In the genomic region with DNA sequence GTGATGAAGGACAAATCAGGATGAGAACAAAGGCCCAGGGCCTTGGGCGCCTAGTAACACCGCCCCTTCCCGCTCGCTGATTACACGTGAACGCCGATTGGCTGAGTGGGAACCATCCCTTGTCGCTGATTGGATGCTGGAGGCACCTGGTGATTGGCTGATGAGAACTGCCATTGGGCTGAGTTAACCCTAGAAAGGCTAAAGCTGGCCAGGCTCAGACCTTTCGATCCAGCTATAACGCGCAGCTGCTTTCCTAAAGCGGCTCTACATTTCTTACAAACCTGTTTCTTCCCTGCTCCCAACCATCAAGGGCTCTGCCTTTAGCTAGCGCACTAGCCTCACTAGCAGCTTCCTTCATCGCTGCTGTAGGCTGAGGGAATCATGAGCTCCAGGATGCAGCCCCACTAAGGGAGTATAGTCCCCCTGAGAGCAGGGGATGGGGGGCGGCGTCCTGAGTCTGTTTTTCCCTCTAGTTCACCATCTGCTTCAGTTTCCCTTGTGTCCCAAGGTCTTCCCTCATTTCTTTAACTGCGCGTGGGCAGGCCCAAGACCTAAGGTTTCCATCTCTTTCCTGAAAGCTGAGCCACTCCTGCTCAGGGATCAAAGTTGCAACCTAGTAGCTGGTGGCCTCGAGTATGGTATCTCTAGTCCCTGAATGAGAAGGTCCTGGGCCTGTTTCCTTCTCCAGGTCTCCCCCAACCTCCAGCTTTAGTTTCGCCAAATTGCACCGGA, we compare ENCODE assay signal across 8 mouse cellular contexts. TPM values are rescaled to one million over a fixed set of nuclear protein-coding genes. Genes with fewer than 3 reads are reported as not detected.
A peak's percentile ranks its signal among the peaks of the same experiment; 100 is the strongest.
DNase-seq lines count a peak whose midpoint lies in the region; ATAC-seq and TF ChIP-seq lines count a peak whose summit lies in the region.

No protein-coding gene starts in this region.

- peak; percentile 89 for ATAC-seq in embryonic facial prominence, embryonic 13.5 days (ENCODE audit: insufficient number of reproducible peaks, insufficient read depth, low FRiP score, low TSS enrichment, low read depth)
- peak; percentile 90 for ATAC-seq in limb, embryonic 12.5 days (ENCODE audit: insufficient number of reproducible peaks, insufficient read depth, low FRiP score, low TSS enrichment, low read depth)
- ATAC-seq in midbrain, embryonic 15.5 days (replicated peaks): peak; percentile 95

- WGBS in embryonic facial prominence, embryonic 13.5 days: under 1% methylated on average over 21 of the region's 21 CpGs
- WGBS in kidney, adult 2 months: under 1% methylated on average over 21 of the region's 21 CpGs
- whole genome bisulfite sequencing in limb, embryonic 12.5 days: under 1% methylated on average over 21 of the region's 21 CpGs
- under 1% methylated on average over 21 of the region's 21 CpGs for WGBS in midbrain, embryonic 15.5 days
- 1% methylated on average over 21 of the region's 21 CpGs for WGBS in spleen, adult 2 months

- peaks cover 28% of the 10 kb centered on the region for H3K36me3 ChIP-seq in embryonic facial prominence, embryonic 13.5 days
- H3K36me3 ChIP-seq in kidney, adult 2 months (ENCODE audit: control insufficient read depth, insufficient read depth, low read length): no peaks in the 10 kb centered on the region
- peaks cover 29% of the 10 kb centered on the region for H3K36me3 ChIP-seq in limb, embryonic 12.5 days
- peaks cover 17% of the 10 kb centered on the region for H3K36me3 ChIP-seq in midbrain, embryonic 15.5 days (replicated peaks)
- no peaks in the 10 kb centered on the region for H3K36me3 ChIP-seq in spleen, adult 2 months (ENCODE audit: control insufficient read depth, insufficient read depth, low read length)

- TF ChIP-seq CTCF in kidney, adult 2 months (conservative IDR thresholded peaks at IDR 0.05; ENCODE audit: insufficient read depth, insufficient read length, low read depth, low read length): no peak
- no peak for TF ChIP-seq CTCF in spleen, adult 2 months (IDR thresholded peaks at IDR 0.05; ENCODE audit: extremely low read depth, insufficient read depth, insufficient read length, insufficient replicate concordance)

- H3K4me1 ChIP-seq in embryonic facial prominence, embryonic 13.5 days: peaks cover 28% of the 10 kb centered on the region
- peaks cover 3% of the 10 kb centered on the region; the same call in 1 of the 2 replicates for H3K4me1 ChIP-seq in kidney, adult 2 months (ENCODE audit: control insufficient read depth, insufficient read depth, low read length)
- H3K4me1 ChIP-seq in limb, embryonic 12.5 days (replicated peaks): peaks cover 28% of the 10 kb centered on the region
- H3K4me1 ChIP-seq in midbrain, embryonic 15.5 days: peaks cover 33% of the 10 kb centered on the region
- peaks cover 10% of the 10 kb centered on the region; the same call in 1 of the 2 replicates for H3K4me1 ChIP-seq in spleen, adult 2 months (ENCODE audit: control insufficient read depth, insufficient read depth, insufficient read length)

- peak; percentile 85 for DNase-seq in 3134 (ENCODE audit: extremely low read depth, insufficient read length, low spot score)
- peak; percentile 93 to 95 for DNase-seq in adrenal gland, postnatal 36 days
- peak; percentile 94 to 97 for DNase-seq in heart, adult 18-20 months
- peak; percentile 98 for DNase-seq in kidney, adult 2 months
- peak; percentile 89 to 90 for DNase-seq in spleen, adult 2 months (ENCODE audit: low read depth in 1 of 2, low spot score in 2 of 2)

- H3K9ac ChIP-seq in embryonic facial prominence, embryonic 13.5 days: peak overlapping the region; percentile 87
- peak overlapping the region; percentile 81 for H3K9ac ChIP-seq in limb, embryonic 12.5 days (replicated peaks)
- peak overlapping the region; percentile 84 for H3K9ac ChIP-seq in midbrain, embryonic 15.5 days

- H3K9me3 ChIP-seq in embryonic facial prominence, embryonic 13.5 days: no peaks in the 10 kb centered on the region
- no peaks in the 10 kb centered on the region for H3K9me3 ChIP-seq in limb, embryonic 12.5 days
- no peaks in the 10 kb centered on the region for H3K9me3 ChIP-seq in midbrain, embryonic 15.5 days

- TF ChIP-seq POLR2A in kidney, adult 2 months (IDR thresholded peaks at IDR 0.05; ENCODE audit: low read depth, low read length): no peak
- no peak for TF ChIP-seq POLR2A in spleen, adult 2 months (IDR thresholded peaks at IDR 0.05; ENCODE audit: low read depth, low read length)

- peak overlapping the region; percentile 98 for H3K27ac ChIP-seq in embryonic facial prominence, embryonic 13.5 days
- peak overlapping the region; percentile 76 for H3K27ac ChIP-seq in kidney, adult 2 months (ENCODE audit: insufficient read depth, low read depth, low read length)
- H3K27ac ChIP-seq in limb, embryonic 12.5 days: peak overlapping the region; percentile 95
- H3K27ac ChIP-seq in midbrain, embryonic 15.5 days: peak overlapping the region; percentile 97
- H3K27ac ChIP-seq in spleen, adult 2 months (ENCODE audit: insufficient read depth, low read length): peak overlapping the region; percentile 76

- peak overlapping the region; percentile 98 for H3K4me2 ChIP-seq in embryonic facial prominence, embryonic 13.5 days
- peak overlapping the region; percentile 90 for H3K4me2 ChIP-seq in limb, embryonic 12.5 days
- peak overlapping the region; percentile 96 for H3K4me2 ChIP-seq in midbrain, embryonic 15.5 days

- peak overlapping the region; percentile 86 for H3K4me3 ChIP-seq in embryonic facial prominence, embryonic 13.5 days
- peak overlapping the region; percentile 83 for H3K4me3 ChIP-seq in kidney, adult 2 months (ENCODE audit: insufficient read depth, low read depth, low read length)
- H3K4me3 ChIP-seq in limb, embryonic 12.5 days (replicated peaks): peak overlapping the region; percentile 83
- peak overlapping the region; percentile 71 for H3K4me3 ChIP-seq in midbrain, embryonic 15.5 days
- peak overlapping the region; percentile 76 for H3K4me3 ChIP-seq in spleen, adult 2 months (ENCODE audit: extremely low read depth, insufficient read depth, insufficient read length)

- H3K27me3 ChIP-seq in embryonic facial prominence, embryonic 13.5 days: no peaks in the 10 kb centered on the region
- H3K27me3 ChIP-seq in kidney, adult 2 months (replicated peaks; ENCODE audit: control insufficient read depth, insufficient read depth, low read length): no peaks in the 10 kb centered on the region
- peaks cover 3% of the 10 kb centered on the region; the same call in 1 of the 2 replicates for H3K27me3 ChIP-seq in limb, embryonic 12.5 days
- H3K27me3 ChIP-seq in midbrain, embryonic 15.5 days (replicated peaks): no peaks in the 10 kb centered on the region; the same call in 1 of the 2 replicates
- no peaks in the 10 kb centered on the region for H3K27me3 ChIP-seq in spleen, adult 2 months (ENCODE audit: control insufficient read depth, insufficient read depth, low read length)

RNA-seq across cellular contexts. Expression of gene Mpnd, which starts 3.0 kb away (rescaled TPM):
- total RNA-seq in adrenal gland, postnatal 36 days (2021): 100 to 1,000 TPM in 1 of 2 experiments, 10 to 100 TPM in 1; 79.6 to 104 TPM
- 132 and 134 TPM in 2 replicates for polyA plus RNA-seq in embryonic facial prominence, embryonic 13.5 days (2015; fragmentation: Nextera tagmentation; extraction: Ambion mirVana)
- 10 to 100 TPM; 59.7 to 60.5 TPM for total RNA-seq in heart, adult 18-20 months (2021)
- polyA plus RNA-seq in kidney, adult 2 months (2012; rRNA removed): 98.3 and 116 TPM in 2 replicates
- 165 and 169 TPM in 2 replicates for polyA plus RNA-seq in limb, embryonic 12.5 days (2016; fragmentation: Nextera tagmentation; extraction: Ambion mirVana)
- polyA plus RNA-seq in midbrain, embryonic 15.5 days (2015; fragmentation: Nextera tagmentation; extraction: Ambion mirVana): 152 and 167 TPM in 2 replicates
- 76.7 and 135 TPM in 2 replicates for polyA plus RNA-seq in spleen, adult 2 months (2012; rRNA removed)

RNA-seq across cellular contexts. Expression of gene Stap2, which starts 3.1 kb away (rescaled TPM):
- 1 to 10 TPM; 5.1 to 7.6 TPM for total RNA-seq in adrenal gland, postnatal 36 days (2021)
- polyA plus RNA-seq in embryonic facial prominence, embryonic 13.5 days (2015; fragmentation: Nextera tagmentation; extraction: Ambion mirVana): 10.2 TPM in 2 replicates
- 10 to 100 TPM; 12.3 to 12.9 TPM for total RNA-seq in heart, adult 18-20 months (2021)
- 20.1 and 22.6 TPM in 2 replicates for polyA plus RNA-seq in kidney, adult 2 months (2012; rRNA removed)
- 7.2 and 9.2 TPM in 2 replicates for polyA plus RNA-seq in limb, embryonic 12.5 days (2016; fragmentation: Nextera tagmentation; extraction: Ambion mirVana)
- polyA plus RNA-seq in midbrain, embryonic 15.5 days (2015; fragmentation: Nextera tagmentation; extraction: Ambion mirVana): 5.8 and 6.0 TPM in 2 replicates
- 9.1 and 12.0 TPM in 2 replicates for polyA plus RNA-seq in spleen, adult 2 months (2012; rRNA removed)

RNA-seq across cellular contexts. Expression of gene Fsd1, which starts 22.2 kb away (rescaled TPM):
- 1 to 10 TPM; 1.1 to 1.3 TPM for total RNA-seq in adrenal gland, postnatal 36 days (2021)
- polyA plus RNA-seq in embryonic facial prominence, embryonic 13.5 days (2015; fragmentation: Nextera tagmentation; extraction: Ambion mirVana): 31.9 and 40.5 TPM in 2 replicates
- total RNA-seq in heart, adult 18-20 months (2021): not detected
- polyA plus RNA-seq in kidney, adult 2 months (2012; rRNA removed): 0.36 and 0.48 TPM in 2 replicates
- polyA plus RNA-seq in limb, embryonic 12.5 days (2016; fragmentation: Nextera tagmentation; extraction: Ambion mirVana): 42.4 and 43.2 TPM in 2 replicates
- polyA plus RNA-seq in midbrain, embryonic 15.5 days (2015; fragmentation: Nextera tagmentation; extraction: Ambion mirVana): 203 and 208 TPM in 2 replicates
- 0.06 and 0.07 TPM in 2 replicates for polyA plus RNA-seq in spleen, adult 2 months (2012; rRNA removed)

RNA-seq across cellular contexts. Expression of gene Sh3gl1, which starts 27.9 kb away (rescaled TPM):
- 10 to 100 TPM; 49.0 to 49.7 TPM for total RNA-seq in adrenal gland, postnatal 36 days (2021)
- 175 and 185 TPM in 2 replicates for polyA plus RNA-seq in embryonic facial prominence, embryonic 13.5 days (2015; fragmentation: Nextera tagmentation; extraction: Ambion mirVana)
- 10 to 100 TPM; 11.7 to 13.7 TPM for total RNA-seq in heart, adult 18-20 months (2021)
- polyA plus RNA-seq in kidney, adult 2 months (2012; rRNA removed): 48.7 and 56.7 TPM in 2 replicates
- polyA plus RNA-seq in limb, embryonic 12.5 days (2016; fragmentation: Nextera tagmentation; extraction: Ambion mirVana): 171 and 175 TPM in 2 replicates
- polyA plus RNA-seq in midbrain, embryonic 15.5 days (2015; fragmentation: Nextera tagmentation; extraction: Ambion mirVana): 117 and 119 TPM in 2 replicates
- 72.3 and 80.8 TPM in 2 replicates for polyA plus RNA-seq in spleen, adult 2 months (2012; rRNA removed)

RNA-seq across cellular contexts. Expression of gene Chaf1a, which starts 31.7 kb away (rescaled TPM):
- 1 to 10 TPM; 3.5 to 4.7 TPM for total RNA-seq in adrenal gland, postnatal 36 days (2021)
- polyA plus RNA-seq in embryonic facial prominence, embryonic 13.5 days (2015; fragmentation: Nextera tagmentation; extraction: Ambion mirVana): 25.8 and 34.8 TPM in 2 replicates
- total RNA-seq in heart, adult 18-20 months (2021): 1 to 10 TPM; 1.1 to 1.3 TPM
- polyA plus RNA-seq in kidney, adult 2 months (2012; rRNA removed): 1.0 and 1.2 TPM in 2 replicates
- polyA plus RNA-seq in limb, embryonic 12.5 days (2016; fragmentation: Nextera tagmentation; extraction: Ambion mirVana): 48.8 and 51.2 TPM in 2 replicates
- 5.0 and 5.5 TPM in 2 replicates for polyA plus RNA-seq in midbrain, embryonic 15.5 days (2015; fragmentation: Nextera tagmentation; extraction: Ambion mirVana)
- polyA plus RNA-seq in spleen, adult 2 months (2012; rRNA removed): 2.8 and 4.3 TPM in 2 replicates

Comparison
In these comparisons a context has a peak if more than half of its experiments do, and no peak if none do; other contexts are left out.
1. Peak in every context shown above with its lines: DNase-seq, ATAC-seq, H3K4me3 ChIP-seq and H3K27ac ChIP-seq.
2. RNA of gene Fsd1, which starts 22.2 kb away (polyA plus RNA-seq): 203 to 208 TPM in midbrain, embryonic 15.5 days, 42.4 to 43.2 TPM in limb, embryonic 12.5 days and 31.9 to 40.5 TPM in embryonic facial prominence, embryonic 13.5 days; 0.36 to 0.48 TPM in kidney, adult 2 months and 0.06 to 0.07 TPM in spleen, adult 2 months; every median in the first group is over 10 times any median in the second.